Mouse (Mus musculus) midbrain, embryonic 11.5 days (tissue): ENCODE data around the gene Pdcd2l. TPM values are rescaled to one million over a fixed set of nuclear protein-coding genes. Genes with fewer than 3 reads are reported as not detected.
"Not testable (repeated sequence)": the region's sequence is repeated elsewhere in the genome, so short reads cannot be mapped to it uniquely, and the experiment has no call there.

Experiments
- ATAC-seq: fragments of 200-750 bp; cut with Nextera tagmentation; 2 replicates; pipeline ENCODE4 v1.8.0; 2017; ENCODE audit warnings: moderate TSS enrichment, moderate library complexity; ENCODE audit not compliant: low FRiP score
- DNase-seq: peaks from one replicate; pipeline ENCODE4 v3.0.0; 2015; ENCODE audit warnings: low spot score; ENCODE audit errors: missing footprints
- H3K27ac ChIP-seq: fragments of 300-500 bp; sonication (generic); 2 replicates; pipeline ENCODE4 v1.5.1; 2014; ENCODE audit warnings: low read depth, low read length
- H3K27me3 ChIP-seq: fragments of 300-500 bp; sonication (generic); 2 replicates; pipeline ENCODE4 v1.6.1; 2014; ENCODE audit warnings: mild to moderate bottlenecking, low read length, moderate library complexity, mixed read lengths; ENCODE audit not compliant: control insufficient read depth, insufficient read depth
- H3K36me3 ChIP-seq: fragments of 300-500 bp; sonication (generic); 2 replicates; pipeline ENCODE4 v1.6.1; 2014; ENCODE audit warnings: mild to moderate bottlenecking, low read length, moderate library complexity, mixed read lengths; ENCODE audit not compliant: control insufficient read depth, insufficient read depth
- H3K4me1 ChIP-seq: fragments of 300-500 bp; sonication (generic); 2 replicates; pipeline ENCODE4 v1.6.1; 2014; ENCODE audit warnings: low read length; ENCODE audit not compliant: control insufficient read depth, insufficient read depth
- H3K4me2 ChIP-seq: fragments of 300-500 bp; sonication (generic); 2 replicates; pipeline ENCODE4 v1.6.1; 2014; ENCODE audit warnings: mild to moderate bottlenecking, moderate library complexity
- H3K4me3 ChIP-seq: fragments of 300-500 bp; sonication (generic); 2 replicates; pipeline ENCODE4 v1.5.1; 2014; ENCODE audit warnings: low read depth, low read length
- H3K9ac ChIP-seq: fragments of 300-500 bp; sonication (generic); 2 replicates; pipeline ENCODE4 v1.6.1; 2014; ENCODE audit warnings: low read length
- H3K9me3 ChIP-seq: fragments of 300-500 bp; sonication (generic); 2 replicates; pipeline ENCODE4 v1.6.1; 2016; ENCODE audit warnings: low read length; ENCODE audit not compliant: control insufficient read depth
- WGBS: fragments of 180-500 bp; shearing (Covaris S2); extraction: QIAGEN DNeasy Blood & Tissue Kit; methylation state at CpG from one replicate; pipeline ENCODE4 v1.1.7; 2014; 5-methylcytosine and 5-hydroxymethylcytosine counted together
- polyA plus RNA-seq: library from polyadenylated mRNA; unstranded; fragments of >200 nt; fragmentation: Nextera tagmentation; extraction: Ambion mirVana; gene quantifications from 2 replicates; pipeline ENCODE4 v1.2.1, GENCODE M21; 2014

Pdcd2l gene
- polyA plus RNA-seq, 1 experiment from 2014 or later: 63.0 TPM

DNA sequence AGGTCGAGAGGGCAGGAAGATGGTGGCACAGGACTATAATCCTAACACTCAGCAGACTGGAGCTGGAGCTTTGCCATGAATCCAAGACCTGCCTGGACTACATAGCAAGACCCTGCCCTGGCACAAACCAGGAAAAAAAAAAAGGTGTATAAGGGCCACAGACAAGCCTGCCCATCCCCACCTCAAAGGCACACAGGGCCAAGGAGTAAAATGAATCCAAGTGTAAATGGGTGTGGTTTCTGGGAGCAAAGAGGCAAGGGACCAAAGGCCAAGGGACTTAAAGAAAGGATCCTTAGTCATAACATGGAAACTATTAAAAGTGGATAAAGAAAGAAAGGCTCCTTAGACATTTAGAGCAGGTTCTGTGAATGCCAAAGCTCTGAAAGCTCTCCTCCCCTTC is 22.0 kb upstream of the Pdcd2l start:
- H3K4me2 ChIP-seq: no peak overlapping the region
- WGBS: 79% methylated on average over 1 of the region's 1 CpGs
- ATAC-seq: no peak

GRCm38 (mm10) chr7:34216474-34216873 is 20.0 kb upstream of the Pdcd2l start:
- no peak overlapping the region for H3K4me3 ChIP-seq
- no peaks in the 10 kb centered on the region for H3K27me3 ChIP-seq
- H3K4me1 ChIP-seq: no peaks in the 10 kb centered on the region
- H3K36me3 ChIP-seq: peaks cover 28% of the 10 kb centered on the region
- no peak overlapping the region for H3K9ac ChIP-seq
- no peak overlapping the region for H3K4me2 ChIP-seq
- whole genome bisulfite sequencing: 91% methylated on average over 10 of the region's 10 CpGs
- no peaks in the 10 kb centered on the region for H3K9me3 ChIP-seq
- no peak overlapping the region for H3K27ac ChIP-seq
- DNase-seq: peak; percentile 56
- no peak for ATAC-seq

More for the DNA sequence above, 22.0 kb upstream of the Pdcd2l start:
- H3K36me3 ChIP-seq: peaks cover 27% of the 10 kb centered on the region
- H3K4me1 ChIP-seq: no peaks in the 10 kb centered on the region
- H3K4me3 ChIP-seq: no peak overlapping the region
- H3K27ac ChIP-seq: no peak overlapping the region
- no peak overlapping the region for H3K9ac ChIP-seq
- no peaks in the 10 kb centered on the region for H3K9me3 ChIP-seq
- DNase-seq: no peak
- H3K27me3 ChIP-seq: no peaks in the 10 kb centered on the region

- Histone ChIP-seq H3K4me3 (no peak overlapping the region), H3K9me3 (no peaks in the 10 kb centered on the region), H3K36me3 (peaks cover 30% of the 10 kb centered on the region), H3K27ac (no peak overlapping the region), H3K9ac (no peak overlapping the region), H3K27me3 (no peaks in the 10 kb centered on the region), H3K4me2 (no peak overlapping the region), H3K4me1 (no peaks in the 10 kb centered on the region)
- DNase-seq (no peak), ATAC-seq (no peak)
- WGBS: 91% methylated on average over 9 of the region's 9 CpGs
Observed at GRCm38 (mm10) chr7:34215481-34215880, 19.0 kb upstream of the Pdcd2l start.

GRCm38 (mm10) chr7:34214644-34215043 is 18.2 kb upstream of the Pdcd2l start:
- H3K4me3 ChIP-seq: no peak overlapping the region
- H3K27ac ChIP-seq: no peak overlapping the region
- peaks cover 32% of the 10 kb centered on the region for H3K36me3 ChIP-seq
- no peak for ATAC-seq
- 90% methylated on average over 8 of the region's 8 CpGs for WGBS
- no peaks in the 10 kb centered on the region for H3K27me3 ChIP-seq
- no peak overlapping the region for H3K9ac ChIP-seq
- H3K9me3 ChIP-seq: no peaks in the 10 kb centered on the region
- H3K4me1 ChIP-seq: no peaks in the 10 kb centered on the region
- DNase-seq: peak; percentile 60
- H3K4me2 ChIP-seq: no peak overlapping the region

DNA sequence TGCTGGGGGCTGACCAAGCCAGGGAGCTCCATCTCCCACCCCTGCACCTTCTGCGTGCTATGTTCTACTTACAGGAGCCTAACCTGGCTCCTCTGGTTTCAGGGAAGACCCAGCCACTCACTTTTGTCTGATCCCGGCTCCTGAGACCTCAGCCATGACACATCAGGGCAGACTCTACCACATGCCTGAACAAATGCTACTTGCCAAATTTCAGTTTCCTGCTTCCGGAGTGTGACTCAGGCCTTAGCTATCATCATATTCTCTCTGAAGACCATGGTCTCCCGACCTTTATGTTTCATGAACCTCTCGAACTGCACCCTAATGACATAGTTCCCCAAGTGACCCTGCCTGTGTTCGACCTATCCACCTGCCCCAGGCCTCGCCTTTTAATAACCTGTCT is 16.8 kb upstream of the Pdcd2l start:
- H3K36me3 ChIP-seq: peaks cover 42% of the 10 kb centered on the region
- H3K27ac ChIP-seq: no peak overlapping the region
- no peak overlapping the region for H3K4me2 ChIP-seq
- peak; percentile 14 for DNase-seq
- no peaks in the 10 kb centered on the region for H3K9me3 ChIP-seq
- H3K4me1 ChIP-seq: no peaks in the 10 kb centered on the region
- no peak overlapping the region for H3K4me3 ChIP-seq
- H3K27me3 ChIP-seq: no peaks in the 10 kb centered on the region
- no peak for ATAC-seq
- 95% methylated on average over 7 of the region's 7 CpGs for WGBS
- no peak overlapping the region for H3K9ac ChIP-seq

- peak; percentile 59 for DNase-seq
- no peak overlapping the region for H3K9ac ChIP-seq
- no peaks in the 10 kb centered on the region for H3K4me1 ChIP-seq
- no peak overlapping the region for H3K27ac ChIP-seq
- no peaks in the 10 kb centered on the region for H3K27me3 ChIP-seq
- ATAC-seq: no peak
- H3K4me3 ChIP-seq: no peak overlapping the region
- H3K4me2 ChIP-seq: no peak overlapping the region
- WGBS: 93% methylated on average over 9 of the region's 9 CpGs
- no peaks in the 10 kb centered on the region for H3K9me3 ChIP-seq
- peaks cover 64% of the 10 kb centered on the region for H3K36me3 ChIP-seq
Observed at GRCm38 (mm10) chr7:34208027-34208745, 11.7 kb upstream of the Pdcd2l start.

DNA sequence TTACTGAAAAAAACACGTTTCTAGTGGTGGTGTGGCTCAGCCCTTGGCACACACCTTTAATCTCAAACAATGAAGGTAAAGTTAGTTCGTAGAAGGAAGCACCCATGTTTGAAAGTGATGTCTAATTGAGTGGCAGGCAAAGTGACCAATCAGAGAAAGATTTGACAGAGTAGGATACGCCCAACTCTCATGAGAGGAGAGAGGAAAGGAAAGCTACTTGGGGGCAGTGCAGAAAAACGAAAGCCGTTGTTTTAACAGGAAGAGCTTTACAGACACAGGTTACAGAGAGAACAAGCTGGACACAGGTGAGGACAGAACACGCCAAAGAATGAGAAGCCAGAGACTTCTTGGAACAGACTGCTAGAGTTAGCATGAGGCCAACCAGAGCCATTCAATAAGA is 9.9 kb upstream of the Pdcd2l start:
- H3K27ac ChIP-seq: no peak overlapping the region
- no peaks in the 10 kb centered on the region for H3K27me3 ChIP-seq
- ATAC-seq (no peak), DNase-seq (peak; percentile 81)
- H3K4me2 ChIP-seq: no peak overlapping the region
- peaks cover 64% of the 10 kb centered on the region for H3K36me3 ChIP-seq
- no peak overlapping the region for H3K4me3 ChIP-seq
- WGBS: 91% methylated on average over 6 of the region's 6 CpGs
- no peaks in the 10 kb centered on the region for H3K4me1 ChIP-seq
- no peaks in the 10 kb centered on the region for H3K9me3 ChIP-seq
- H3K9ac ChIP-seq: no peak overlapping the region

DNA sequence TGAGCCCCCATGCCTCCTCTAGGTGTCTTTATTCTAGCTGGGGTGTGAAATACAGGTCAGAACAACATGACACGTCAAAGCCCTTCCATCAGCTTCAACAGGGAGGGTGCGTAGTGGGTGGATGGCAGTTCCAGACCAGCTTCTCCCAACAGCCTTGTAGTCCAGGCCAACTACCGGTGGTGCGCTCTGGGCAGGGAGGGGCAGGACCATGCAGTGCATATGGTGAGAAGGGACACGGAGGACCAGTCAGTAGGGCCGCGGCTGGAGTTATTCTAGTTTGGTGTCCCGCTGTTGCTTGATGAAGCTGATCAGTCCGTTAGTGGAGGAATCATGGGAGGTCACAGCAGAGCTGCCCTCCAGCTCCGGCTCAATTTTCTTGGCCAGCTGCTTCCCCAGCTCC is 5.7 kb upstream of the Pdcd2l start:
- ATAC-seq, H3K9ac ChIP-seq, H3K4me3 ChIP-seq, H3K4me1 ChIP-seq, DNase-seq, H3K27me3 ChIP-seq, H3K27ac ChIP-seq, H3K9me3 ChIP-seq, H3K4me2 ChIP-seq: not testable (repeated sequence)
- peaks cover 38% of the 10 kb centered on the region for H3K36me3 ChIP-seq
- 87% methylated on average over 10 of the region's 10 CpGs for WGBS

DNA sequence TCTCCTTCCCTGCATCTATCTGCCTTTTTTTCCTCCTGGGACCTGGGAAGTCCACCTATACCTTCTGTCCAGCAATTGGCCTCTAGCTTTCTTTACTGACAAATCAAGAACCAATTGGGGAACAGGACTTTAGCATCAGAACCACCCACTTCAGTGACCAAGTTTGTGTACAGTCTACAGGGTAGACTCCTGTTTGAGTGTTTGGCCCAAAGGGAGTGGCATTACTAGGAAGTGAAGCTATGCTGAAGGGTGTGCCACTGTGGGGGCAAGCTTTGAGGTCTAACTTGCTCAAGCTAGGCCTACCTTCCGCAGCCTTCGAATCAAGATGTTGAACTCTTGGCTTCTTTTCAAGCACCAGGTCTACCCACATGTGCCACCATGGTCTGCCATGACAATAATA is 4.4 kb upstream of the Pdcd2l start:
- WGBS: 94% methylated on average over 2 of the region's 2 CpGs
- ATAC-seq (no peak), DNase-seq (no peak)
- Histone ChIP-seq H3K27me3 (no peaks in the 10 kb centered on the region), H3K9ac (no peak overlapping the region), H3K4me1 (peaks cover under 1% of the 10 kb centered on the region; the same call in 1 of the 2 replicates), H3K36me3 (peaks cover 27% of the 10 kb centered on the region), H3K4me3 (no peak overlapping the region), H3K27ac (no peak overlapping the region), H3K4me2 (no peak overlapping the region), H3K9me3 (no peaks in the 10 kb centered on the region)
